Mouse (Mus musculus) megakaryocyte-erythroid progenitor cell, adult 5-6 weeks (primary cell): ENCODE data around the gene Tmem52b. TPM values are rescaled to one million over a fixed set of nuclear protein-coding genes. Genes with fewer than 3 reads are reported as not detected.
"Not testable (repeated sequence)": the region's sequence is repeated elsewhere in the genome, so short reads cannot be mapped to it uniquely, and the experiment has no call there.

Experiments used
- ATAC-seq: replicated peaks from 2 replicates; pipeline ENCODE4 v1.8.0; 2016; ENCODE audit warnings: mild to moderate bottlenecking, inconsistent platforms; ENCODE audit not compliant: severe bottlenecking, poor library complexity, low FRiP score, low TSS enrichment
- total RNA-seq, 2 experiments: library from RNA; stranded (forward) in 1 of 2; stranded (reverse) in 1 of 2; fragments of 200-1000, 215-1000 nt in 1 of 2; fragments of >200 nt in 1 of 2; fragmentation: Nextera tagmentation in 1 of 2; gene quantifications; 2 replicates each; pipeline ENCODE4 v1.2.3; 2014 to 2017

Gene Tmem52b
- total RNA-seq (2014; fragmentation: Nextera tagmentation) (not detected in 2 replicates), total RNA-seq (2017) (not detected in 2 replicates)

DNA sequence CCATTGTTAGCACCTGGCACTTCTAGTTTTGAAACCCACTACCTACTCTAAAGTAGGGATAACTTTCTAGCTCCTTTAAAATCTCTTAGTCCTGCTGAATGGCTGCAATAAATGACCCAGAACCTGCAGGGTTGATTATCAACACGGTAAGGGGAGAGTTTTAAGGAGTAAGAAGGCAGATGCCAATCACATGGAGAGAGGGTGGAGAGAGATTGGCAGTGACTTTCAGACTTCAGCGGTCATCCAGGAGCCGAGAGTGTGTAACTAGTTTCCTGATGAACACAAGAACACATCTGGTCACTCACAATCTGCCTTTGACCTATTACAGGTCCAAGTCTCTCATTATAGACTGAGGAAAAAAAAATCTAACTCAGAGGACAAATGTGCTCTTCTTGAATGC lies at the start of gene Tmem52b:
Gene Tmem52b (plus strand): TSS at position 189 of the 400 bp plus-strand sequence.
- no peak for ATAC-seq

DNA sequence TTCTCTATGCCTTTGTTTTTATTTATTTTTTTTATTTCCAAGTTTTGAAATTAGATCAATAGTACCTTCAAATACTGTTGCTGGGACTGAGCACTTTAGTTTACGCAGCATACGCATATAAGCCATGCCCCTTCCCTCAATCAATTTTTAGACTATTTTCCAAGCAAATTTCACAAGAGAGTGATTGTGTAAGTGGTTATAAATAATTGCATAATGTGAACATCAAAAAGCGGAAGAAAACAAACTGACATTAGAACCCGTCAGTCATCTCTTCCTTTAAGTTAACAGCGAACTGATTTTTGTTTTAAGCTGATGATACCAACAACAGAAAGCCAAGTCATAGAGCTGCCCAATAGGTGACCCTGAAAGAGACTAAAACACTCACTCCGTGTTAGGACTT lies 41.0 kb upstream of the Tmem52b start:
- no peak for ATAC-seq

DNA sequence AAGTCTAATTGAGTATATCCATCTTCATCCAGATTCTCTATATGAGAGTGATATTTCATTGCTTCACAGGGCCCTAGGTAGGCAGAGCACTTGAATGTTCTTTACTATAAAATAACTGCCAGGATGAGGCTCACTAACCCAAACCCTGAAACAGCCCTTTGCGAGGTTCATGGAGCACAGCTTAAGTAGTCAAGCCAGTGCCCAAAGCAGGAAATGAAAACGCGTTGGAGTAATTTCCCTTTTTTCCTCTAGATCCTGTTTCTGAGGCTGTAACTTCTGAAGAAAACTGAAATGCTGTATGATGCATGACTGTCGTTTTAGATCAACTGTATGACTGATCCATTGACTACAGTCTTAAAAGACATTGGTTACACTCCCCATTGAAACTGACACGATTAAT lies 39.7 kb upstream of the Tmem52b start:
- no peak for ATAC-seq

- peak; percentile 84 for ATAC-seq
These were observed 35.8 kb upstream of the Tmem52b start for GRCm38 (mm10) chr6:129476404-129477126.

DNA sequence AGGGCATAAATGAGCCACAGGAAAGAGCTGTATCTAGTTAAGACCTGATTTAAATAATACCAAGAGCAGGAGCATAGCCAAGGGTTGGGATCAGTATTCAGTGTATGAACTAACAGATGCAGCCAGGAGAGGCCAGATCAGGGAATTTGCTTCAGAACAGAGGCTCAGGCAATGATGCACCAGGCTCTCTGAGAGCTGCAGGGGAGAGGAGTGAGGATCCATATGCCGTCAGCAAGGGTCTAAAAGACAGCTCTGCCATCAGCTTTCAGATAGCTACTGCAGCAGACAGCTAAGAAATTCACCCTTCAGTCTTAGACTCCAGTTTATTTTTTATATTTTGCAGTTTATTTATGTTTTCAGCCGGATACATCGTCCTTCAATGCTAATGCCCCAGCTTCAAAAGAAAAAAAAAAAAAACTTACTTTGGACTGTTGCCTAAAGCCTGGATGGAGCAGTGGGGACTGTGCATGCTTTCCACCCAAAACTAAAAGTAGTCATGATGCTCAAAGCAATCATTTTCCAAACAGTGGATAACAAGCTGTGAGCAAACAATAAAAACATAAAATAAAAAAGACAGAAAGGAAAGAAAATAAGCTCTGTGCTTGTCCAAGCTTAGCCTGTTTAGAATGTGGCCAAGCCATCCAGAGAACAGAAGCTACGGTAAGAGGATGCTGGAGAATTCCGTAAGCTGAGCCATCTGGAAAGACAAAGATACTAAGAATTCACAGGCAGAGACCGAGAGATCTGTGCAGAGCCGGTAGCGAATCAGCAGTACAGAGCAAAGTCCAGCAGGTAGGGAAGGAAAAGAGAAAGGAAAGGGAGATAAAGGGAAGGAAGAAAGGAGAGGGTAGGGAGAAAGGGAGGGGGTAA lies 32.0 kb upstream of the Tmem52b start:
- no peak for ATAC-seq

DNA sequence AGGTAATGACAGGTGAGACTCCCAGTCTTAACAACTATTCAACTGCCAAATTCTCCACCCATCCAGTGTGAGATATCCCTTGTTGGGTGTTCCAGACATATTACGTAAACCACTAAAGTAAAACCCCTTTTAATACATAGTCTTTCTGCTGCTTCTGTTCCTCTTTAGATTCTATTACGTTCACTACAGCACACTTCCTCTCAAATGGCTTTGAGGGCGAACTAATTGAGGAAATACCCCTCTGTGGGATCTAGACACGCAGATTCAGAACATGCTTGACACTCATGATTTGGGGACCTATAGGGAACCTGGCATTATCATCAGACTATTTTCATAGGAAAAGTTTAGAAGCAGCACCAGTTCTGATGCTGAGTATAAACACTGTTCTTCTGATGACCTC lies 17.4 kb upstream of the Tmem52b start:
- no peak for ATAC-seq

GRCm38 (mm10) chr6:129497345-129498218 lies 14.8 kb upstream of the Tmem52b start:
- no peak for ATAC-seq

- ATAC-seq, result not testable (repeated sequence)
These were observed 12.8 kb upstream of the Tmem52b start for GRCm38 (mm10) chr6:129499516-129499915.

DNA sequence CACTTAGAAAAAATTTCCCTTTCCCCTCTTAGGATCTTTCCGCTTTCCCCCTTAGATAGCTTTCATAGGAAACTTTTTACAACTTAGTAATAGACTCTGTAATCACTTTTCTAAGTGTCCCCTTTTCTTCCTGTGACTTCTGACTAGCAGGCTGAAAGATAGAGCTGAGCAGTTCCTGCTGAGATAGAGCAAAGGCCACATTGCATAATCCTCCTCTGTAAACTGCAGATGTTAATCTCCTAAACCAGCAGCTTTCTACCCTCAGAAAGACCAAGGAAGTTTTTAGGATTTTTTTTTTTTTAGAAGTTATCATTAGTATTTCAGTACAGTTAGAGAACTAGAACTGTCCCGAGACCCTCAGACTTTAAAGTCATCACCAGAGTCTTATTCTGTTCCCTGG lies 8.9 kb upstream of the Tmem52b start:
- no peak for ATAC-seq

DNA sequence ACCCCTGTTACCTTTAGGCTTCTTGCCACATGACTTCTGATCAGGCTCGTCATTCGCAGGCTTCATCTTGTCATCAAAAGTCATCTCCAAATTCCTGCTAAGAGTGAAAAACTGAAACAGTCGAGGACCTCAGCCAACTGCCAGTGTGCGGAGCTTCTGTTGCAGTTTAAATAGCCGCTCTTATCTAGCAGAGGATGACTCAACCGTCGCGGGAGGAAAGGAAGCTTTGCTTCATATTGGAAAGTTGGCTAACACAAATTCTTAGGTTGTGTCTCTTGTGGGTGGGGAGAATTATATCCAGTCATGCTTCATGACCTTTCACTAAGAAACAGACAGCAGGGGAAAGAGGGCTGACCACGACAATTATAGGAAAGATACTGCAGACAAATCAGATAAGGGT lies 5.3 kb upstream of the Tmem52b start, which contains the start of gene Olr1:
Gene Olr1 (minus strand): TSS at position 142 of the 400 bp plus-strand sequence.
- ATAC-seq, result no peak

GRCm38 (mm10) chr6:129510120-129510911 lies 2.0 kb upstream of the Tmem52b start:
- no peak for ATAC-seq

DNA sequence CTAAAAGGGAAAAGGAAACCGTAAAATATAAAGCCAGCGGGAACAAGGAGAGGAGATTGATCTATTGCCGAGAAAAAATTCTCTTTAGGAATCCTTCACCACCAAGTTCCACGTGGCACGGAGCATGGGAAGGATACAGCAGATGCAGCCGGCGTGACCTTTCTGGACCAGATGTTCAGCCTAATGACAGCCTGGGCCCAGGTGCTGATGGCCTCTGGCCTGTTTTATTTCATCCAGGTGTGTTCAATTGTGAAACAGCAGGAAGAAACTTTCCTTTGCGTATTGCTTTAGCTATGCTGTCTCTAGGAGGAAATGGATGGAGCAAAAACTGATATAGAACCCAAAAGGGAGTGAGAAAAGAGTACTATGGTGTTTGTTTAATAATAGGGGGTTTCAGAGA lies 513 bp downstream of the Tmem52b start:
- ATAC-seq, result no peak

DNA sequence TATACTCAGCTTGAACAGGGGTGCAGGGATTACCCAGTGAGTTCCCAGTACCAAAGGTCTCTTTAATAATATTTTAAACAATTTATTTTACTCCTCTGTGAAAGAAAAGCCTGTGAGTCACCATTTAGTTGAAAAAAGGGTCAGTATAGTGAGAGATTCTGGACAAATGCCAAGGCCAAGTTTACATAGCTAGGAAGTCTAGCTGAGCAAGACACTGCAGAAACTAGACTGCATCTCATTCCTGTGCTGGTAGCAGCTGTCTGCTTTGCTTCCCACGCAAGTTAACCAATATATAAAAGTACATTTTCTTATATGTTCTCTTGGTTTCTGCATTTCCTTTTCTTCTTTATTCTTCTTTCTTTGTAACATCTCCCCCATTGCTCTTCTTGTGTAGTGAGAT lies 1.1 kb downstream of the Tmem52b start:
- no peak for ATAC-seq

DNA sequence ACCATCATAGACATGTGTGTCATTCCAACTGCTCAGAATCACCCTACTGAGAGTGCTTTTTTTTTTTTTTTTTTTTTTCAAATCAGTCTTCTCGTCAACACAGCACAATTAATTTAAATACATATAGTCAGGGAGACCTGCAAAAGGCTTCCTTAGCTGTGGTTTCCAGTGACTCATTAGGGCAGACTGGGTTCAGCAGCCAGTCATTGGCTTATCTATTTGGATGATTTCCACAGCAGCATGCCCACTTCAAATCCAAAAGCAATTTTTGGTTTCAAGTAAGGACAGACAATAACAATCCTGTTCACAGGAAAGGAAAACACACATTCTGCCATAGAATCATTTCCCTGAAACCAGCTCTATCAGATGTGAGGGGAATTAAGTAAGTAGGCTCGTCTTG lies 2.0 kb downstream of the Tmem52b start:
- no peak for ATAC-seq

DNA sequence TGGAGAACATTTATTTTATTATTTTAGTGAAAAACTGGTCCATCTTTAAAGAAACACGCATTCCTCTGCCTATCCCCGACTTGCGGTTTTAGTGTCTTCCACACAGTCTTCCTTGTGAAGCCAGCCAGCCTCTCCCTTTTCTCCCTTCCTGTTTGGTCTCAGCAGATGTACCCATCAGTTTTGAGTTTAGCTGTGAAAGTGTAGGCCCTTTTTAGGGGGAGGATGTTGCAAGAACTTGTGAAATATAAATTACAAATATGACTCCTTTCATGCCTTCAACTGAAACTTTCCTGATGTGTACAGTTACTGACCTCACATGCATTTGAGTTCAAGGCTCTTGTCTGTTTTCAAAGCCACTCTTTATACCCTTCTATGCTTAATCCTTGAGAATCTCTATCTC lies 2.7 kb downstream of the Tmem52b start:
- ATAC-seq, result no peak

- no peak for ATAC-seq
These were observed 4.0 kb downstream of the Tmem52b start for GRCm38 (mm10) chr6:129516388-129516787.

DNA sequence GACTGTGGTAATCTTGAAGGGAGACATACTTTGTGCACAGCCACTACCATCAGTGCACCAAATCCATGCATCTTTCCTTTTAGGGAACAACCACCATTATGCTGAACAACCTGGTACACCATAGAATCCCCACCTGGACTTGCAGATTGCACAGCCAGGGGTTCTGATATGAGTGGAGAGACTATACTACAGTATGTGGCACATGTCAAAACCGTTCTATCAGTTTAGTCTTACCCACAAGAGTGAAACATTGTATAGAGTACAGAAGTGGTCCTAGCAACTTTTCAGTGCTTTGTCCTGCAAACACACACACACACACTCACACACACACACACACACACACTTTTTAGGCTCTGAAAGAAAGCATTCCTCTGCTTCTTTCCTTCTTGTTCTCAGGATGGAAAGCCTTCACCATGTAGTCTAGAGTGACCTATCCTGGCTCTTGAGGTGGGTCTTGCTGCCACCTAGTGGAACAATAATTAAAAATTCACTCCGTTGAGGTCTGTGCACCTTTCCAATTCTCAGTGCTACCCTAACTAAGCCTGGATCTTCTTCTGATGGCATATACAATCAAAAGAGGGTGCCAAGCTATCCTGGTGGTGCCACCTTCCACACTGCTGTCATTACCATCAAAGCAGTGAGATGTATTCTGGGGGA lies 5.5 kb downstream of the Tmem52b start:
- peak; percentile 93 for ATAC-seq

DNA sequence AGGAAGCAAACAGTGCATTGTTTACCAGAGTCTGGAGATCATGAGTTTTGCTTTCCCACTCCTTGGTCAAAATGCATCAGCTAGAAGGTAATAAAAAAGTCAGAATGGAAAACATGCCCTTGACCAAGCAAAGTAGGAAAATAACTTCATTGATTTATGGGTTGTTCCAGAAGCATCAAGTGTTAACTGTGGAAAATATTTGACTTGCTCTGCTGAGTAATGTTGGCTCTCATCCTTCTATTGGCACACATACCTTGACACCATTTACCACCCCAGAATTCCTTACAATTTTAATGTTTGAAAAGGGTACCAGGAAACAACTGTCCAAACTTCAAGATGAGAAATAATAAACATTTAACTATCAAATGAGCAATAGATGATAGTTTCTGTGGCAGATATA lies 13.7 kb downstream of the Tmem52b start:
- ATAC-seq, result no peak
